Mouse (Mus musculus): ENCODE data around the gene Iffo1.

The Iffo1 gene

GRCm38 (mm10) chr6:125192016-125192714 is 47.1 kb downstream of the Iffo1 start:
- DNase-seq (ENCODE audit: low spot score), result peak; percentile 96

GRCm38 (mm10) chr6:125192841-125193240 is 47.8 kb downstream of the Iffo1 start:
- no peak for DNase-seq (ENCODE audit: low spot score)

GRCm38 (mm10) chr6:125193390-125193789 is 48.3 kb downstream of the Iffo1 start:
- no peak for DNase-seq (ENCODE audit: low spot score)

GRCm38 (mm10) chr6:125195541-125196075 is 50.6 kb downstream of the Iffo1 start:
- DNase-seq (ENCODE audit: low spot score), result no peak

- DNase-seq (ENCODE audit: low spot score), result no peak
Observed at GRCm38 (mm10) chr6:125196301-125196700, 51.3 kb downstream of the Iffo1 start.

- no peak for DNase-seq (ENCODE audit: low spot score)
Observed at GRCm38 (mm10) chr6:125197166-125197565, 52.1 kb downstream of the Iffo1 start.

- DNase-seq (ENCODE audit: low spot score), result no peak
Observed at GRCm38 (mm10) chr6:125210436-125210835, 65.4 kb downstream of the Iffo1 start.
